In the genomic region with DNA sequence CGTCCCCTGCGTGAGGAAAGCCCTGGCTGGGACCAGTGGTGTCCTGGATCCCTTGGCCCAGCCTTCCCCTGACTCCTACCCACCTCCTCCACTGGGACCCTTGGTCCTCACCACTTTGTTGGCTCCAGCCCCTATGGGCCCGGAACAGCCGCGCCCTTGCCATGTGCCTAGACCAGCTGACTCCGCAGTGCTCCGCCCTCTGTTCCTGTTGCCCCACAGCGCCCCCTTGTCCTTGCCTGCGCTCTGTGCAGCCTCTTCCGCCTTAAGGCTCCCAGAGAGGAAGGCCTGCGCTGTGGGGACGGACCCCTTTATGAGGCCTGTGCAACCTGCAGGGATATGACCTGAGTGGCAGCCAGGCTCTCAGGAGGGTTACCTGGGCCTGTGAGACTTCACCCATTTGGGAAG, we compare ENCODE assay signal across 19 mouse cellular contexts. TPM values are rescaled to one million over a fixed set of nuclear protein-coding genes. Genes with fewer than 3 reads are reported as not detected.
A peak's percentile ranks its signal among the peaks of the same experiment; 100 is the strongest.
DNase-seq lines count a peak whose midpoint lies in the region; ATAC-seq and TF ChIP-seq lines count a peak whose summit lies in the region.
"Had no signal": no experiment of that assay in that cellular context is flagged by ENCODE, and none has a peak within 500 bp of the region (broad histone marks: within the 10 kb centered on the region; RNA-seq: fewer than 3 reads in every experiment).

No protein-coding gene starts in this region.

- no peak for TF ChIP-seq EP300 in ES-Bruce4 (IDR thresholded peaks at IDR 0.05; ENCODE audit: insufficient read depth, low read depth, low read length)

- intact Hi-C loops in gastrocnemius, postnatal 14 days (cut with DNase I; ENCODE audit: low total_unique reads) = no loop called here

- ATAC-seq in hindbrain, postnatal 0 days = 0 out of 2 replicates have a peak, but pooled peaks have one; percentile 18
- no peak for ATAC-seq in hindbrain, embryonic 16.5 days
- ATAC-seq in intestine, embryonic 15.5 days = peak; percentile 26
- peak; percentile 51 for ATAC-seq in stomach, embryonic 14.5 days (ENCODE audit: insufficient number of reproducible peaks, insufficient read depth, low FRiP score, low read depth)

- no peaks in the 10 kb centered on the region for H3K27me3 ChIP-seq in hindbrain, postnatal 0 days (ENCODE audit: insufficient read depth, low read length)
- H3K27me3 ChIP-seq in hindbrain, embryonic 16.5 days (replicated peaks; ENCODE audit: control insufficient read depth, insufficient read depth, low read length) = no peaks in the 10 kb centered on the region
- no peaks in the 10 kb centered on the region for H3K27me3 ChIP-seq in ES-Bruce4 (ENCODE audit: control insufficient read depth, insufficient read depth, low read length, poor library complexity, severe bottlenecking)
- H3K27me3 ChIP-seq in intestine, embryonic 15.5 days (replicated peaks) = no peaks in the 10 kb centered on the region
- H3K27me3 ChIP-seq in stomach, embryonic 14.5 days (ENCODE audit: control insufficient read depth, insufficient read depth, low read length) = no peaks in the 10 kb centered on the region

- H3K9ac ChIP-seq in hindbrain, postnatal 0 days (replicated peaks; ENCODE audit: low read length) = no peak overlapping the region
- no peak overlapping the region for H3K9ac ChIP-seq in hindbrain, embryonic 16.5 days (ENCODE audit: low read depth, low read length)
- no peak overlapping the region for H3K9ac ChIP-seq in ES-Bruce4 (ENCODE audit: low read depth, poor library complexity, severe bottlenecking)
- H3K9ac ChIP-seq in intestine, embryonic 15.5 days = no peak overlapping the region
- H3K9ac ChIP-seq in stomach, embryonic 14.5 days (replicated peaks; ENCODE audit: low read depth, low read length) = no peak overlapping the region

- no peaks in the 10 kb centered on the region for H3K4me1 ChIP-seq in hindbrain, postnatal 0 days (ENCODE audit: insufficient read depth, low read length)
- no peaks in the 10 kb centered on the region for H3K4me1 ChIP-seq in hindbrain, embryonic 16.5 days (ENCODE audit: control insufficient read depth, insufficient read depth, low read depth, low read length)
- H3K4me1 ChIP-seq in ES-Bruce4 (ENCODE audit: control insufficient read depth, insufficient read depth, low read length) = no peaks in the 10 kb centered on the region
- H3K4me1 ChIP-seq in intestine, embryonic 15.5 days (replicated peaks) = no peaks in the 10 kb centered on the region
- no peaks in the 10 kb centered on the region for H3K4me1 ChIP-seq in stomach, embryonic 14.5 days (ENCODE audit: control insufficient read depth, insufficient read depth, low read length)
- H3K4me1 ChIP-seq: forebrain, embryonic 10.5 days had no signal

- no peaks in the 10 kb centered on the region for H3K9me3 ChIP-seq in hindbrain, postnatal 0 days (ENCODE audit: low read length)
- H3K9me3 ChIP-seq in hindbrain, embryonic 16.5 days (ENCODE audit: control insufficient read depth, low read length) = no peaks in the 10 kb centered on the region
- H3K9me3 ChIP-seq in ES-Bruce4 (replicated peaks; ENCODE audit: control insufficient read depth, insufficient read depth, low read length, poor library complexity, severe bottlenecking) = no peaks in the 10 kb centered on the region
- no peaks in the 10 kb centered on the region for H3K9me3 ChIP-seq in intestine, embryonic 15.5 days
- no peaks in the 10 kb centered on the region for H3K9me3 ChIP-seq in stomach, embryonic 14.5 days (ENCODE audit: control insufficient read depth, low read depth, low read length)
- H3K9me3 ChIP-seq: forebrain, embryonic 10.5 days had no signal

- 91% methylated on average over 12 of the region's 12 CpGs for WGBS in hindbrain, postnatal 0 days
- 90% methylated on average over 12 of the region's 12 CpGs for WGBS in hindbrain, embryonic 16.5 days
- 90% methylated on average over 12 of the region's 12 CpGs for WGBS in intestine, embryonic 15.5 days
- 92% methylated on average over 12 of the region's 12 CpGs for WGBS in stomach, embryonic 14.5 days

- no peak overlapping the region for H3K4me2 ChIP-seq in hindbrain, postnatal 0 days (ENCODE audit: low read depth, low read length)
- H3K4me2 ChIP-seq in hindbrain, embryonic 16.5 days (ENCODE audit: low read length) = no peak overlapping the region
- no peak overlapping the region for H3K4me2 ChIP-seq in intestine, embryonic 15.5 days (replicated peaks)
- no peak overlapping the region for H3K4me2 ChIP-seq in stomach, embryonic 14.5 days (replicated peaks; ENCODE audit: low read depth, low read length)

- DNase-seq in hindbrain, postnatal 0 days (ENCODE audit: low spot score) = no peak
- no peak for DNase-seq in gastrocnemius, postnatal 14 days
- DNase-seq in ovary, postnatal 14 days (ENCODE audit: low spot score) = no peak
- DNase-seq in right cerebral cortex, adult 18-20 months = no peak
- DNase-seq: adrenal gland, adult 8-10 months; cerebellum, adult 9-11 months; right cerebral cortex, postnatal 14 days had no signal

- no peak for TF ChIP-seq CTCF in hindbrain, postnatal 0 days (IDR thresholded peaks at IDR 0.05; ENCODE audit: low read depth)
- peak; percentile 61 for TF ChIP-seq CTCF in ES-Bruce4 (IDR thresholded peaks at IDR 0.05; ENCODE audit: low read depth, low read length)

- no peak for TF ChIP-seq POLR2A in ES-Bruce4 (IDR thresholded peaks at IDR 0.05; ENCODE audit: insufficient read depth, low read length)

- H3K36me3 ChIP-seq in hindbrain, postnatal 0 days (ENCODE audit: insufficient read depth, low read length) = no peaks in the 10 kb centered on the region
- H3K36me3 ChIP-seq in hindbrain, embryonic 16.5 days (ENCODE audit: control insufficient read depth, insufficient read depth, low read length) = no peaks in the 10 kb centered on the region
- no peaks in the 10 kb centered on the region for H3K36me3 ChIP-seq in ES-Bruce4 (ENCODE audit: control insufficient read depth, insufficient read depth, low read length, poor library complexity, severe bottlenecking)
- no peaks in the 10 kb centered on the region for H3K36me3 ChIP-seq in intestine, embryonic 15.5 days
- no peaks in the 10 kb centered on the region for H3K36me3 ChIP-seq in stomach, embryonic 14.5 days (ENCODE audit: control insufficient read depth, insufficient read depth, low read length)
- H3K36me3 ChIP-seq: forebrain, embryonic 10.5 days had no signal

- H3K27ac ChIP-seq in hindbrain, postnatal 0 days = no peak overlapping the region
- H3K27ac ChIP-seq in hindbrain, embryonic 16.5 days (ENCODE audit: low read depth, low read length) = no peak overlapping the region
- no peak overlapping the region for H3K27ac ChIP-seq in ES-Bruce4 (ENCODE audit: insufficient read depth, low read length)
- H3K27ac ChIP-seq in intestine, embryonic 15.5 days = no peak overlapping the region
- H3K27ac ChIP-seq in stomach, embryonic 14.5 days (ENCODE audit: low read length) = no peak overlapping the region
- H3K27ac ChIP-seq: forebrain, embryonic 10.5 days; kidney, postnatal 0 days; macrophage had no signal

- H3K4me3 ChIP-seq in hindbrain, postnatal 0 days (ENCODE audit: low read length) = no peak overlapping the region
- no peak overlapping the region for H3K4me3 ChIP-seq in hindbrain, embryonic 16.5 days (ENCODE audit: low read length)
- H3K4me3 ChIP-seq in ES-Bruce4 (ENCODE audit: low read depth, low read length) = no peak overlapping the region
- no peak overlapping the region for H3K4me3 ChIP-seq in intestine, embryonic 15.5 days (replicated peaks)
- no peak overlapping the region for H3K4me3 ChIP-seq in stomach, embryonic 14.5 days (ENCODE audit: low read depth, low read length)
- H3K4me3 ChIP-seq: forebrain, embryonic 10.5 days had no signal

RNA-seq across cellular contexts. Expression of a gene that starts 2.3 kb away (rescaled TPM):
- total RNA-seq in hindbrain, postnatal 0 days (2014; rRNA removed) = not detected in 2 replicates
- polyA plus RNA-seq in hindbrain, postnatal 0 days (2015; fragmentation: Nextera tagmentation; extraction: Ambion mirVana) = not detected in 2 replicates
- polyA plus RNA-seq in hindbrain, embryonic 16.5 days (2015; fragmentation: Nextera tagmentation; extraction: Ambion mirVana) = not detected in 2 replicates
- not detected in 2 replicates for polyA plus RNA-seq in ES-Bruce4 (2011; ENCODE audit: insufficient read depth, insufficient read length, low read depth, missing spikeins)
- 0.85 and 1.3 TPM in 2 replicates for polyA plus RNA-seq in intestine, embryonic 15.5 days (2015; fragmentation: Nextera tagmentation; extraction: Ambion mirVana)
- 0.49 TPM in 1 of 2 replicates, not detected in the other for polyA plus RNA-seq in stomach, embryonic 14.5 days (2014; fragmentation: Nextera tagmentation; extraction: Ambion mirVana)
- total RNA-seq in gastrocnemius, postnatal 14 days (2021) = not detected
- total RNA-seq: adrenal gland, adult 8-10 months; layer of hippocampus, postnatal 14 days; neutrophil, adult 5-6 weeks had no signal
- polyA plus RNA-seq: embryonic facial prominence, embryonic 11.5 days; forebrain, embryonic 10.5 days; hindbrain, embryonic 11.5 days; kidney, postnatal 0 days; limb, embryonic 14.5 days; macrophage had no signal

RNA-seq across cellular contexts. Expression of a gene that starts 49.6 kb away (rescaled TPM):
- total RNA-seq in hindbrain, postnatal 0 days (2014; rRNA removed) = 0.42 and 0.86 TPM in 2 replicates
- 0.21 TPM in 1 of 2 replicates, not detected in the other for polyA plus RNA-seq in hindbrain, postnatal 0 days (2015; fragmentation: Nextera tagmentation; extraction: Ambion mirVana)
- 0.16 and 0.23 TPM in 2 replicates for polyA plus RNA-seq in hindbrain, embryonic 16.5 days (2015; fragmentation: Nextera tagmentation; extraction: Ambion mirVana)
- polyA plus RNA-seq in ES-Bruce4 (2011; ENCODE audit: insufficient read depth, insufficient read length, low read depth, missing spikeins) = not detected in 2 replicates
- 0.15 and 0.23 TPM in 2 replicates for polyA plus RNA-seq in intestine, embryonic 15.5 days (2015; fragmentation: Nextera tagmentation; extraction: Ambion mirVana)
- polyA plus RNA-seq in stomach, embryonic 14.5 days (2014; fragmentation: Nextera tagmentation; extraction: Ambion mirVana) = 0.15 and 0.35 TPM in 2 replicates
- under 1 TPM; 0.11 to 0.45 TPM for total RNA-seq in gastrocnemius, postnatal 14 days (2021)
- polyA plus RNA-seq: embryonic facial prominence, embryonic 11.5 days; hindbrain, embryonic 11.5 days had no signal
